Mouse (Mus musculus): ENCODE data around the gene Tgfbr3.

The Tgfbr3 gene

GRCm38 (mm10) chr5:107176796-107177195 lies 112.6 kb downstream of the Tgfbr3 start:
- DNase-seq (ENCODE audit: low spot score in 2 of 2) = no peak

- no peak for DNase-seq (ENCODE audit: low spot score in 2 of 2)
Observed at GRCm38 (mm10) chr5:107176196-107176595, 113.2 kb downstream of the Tgfbr3 start.

GRCm38 (mm10) chr5:107174188-107174587 lies 115.2 kb downstream of the Tgfbr3 start:
- DNase-seq (ENCODE audit: low spot score in 2 of 2) = no peak

GRCm38 (mm10) chr5:107173483-107173882 lies 115.9 kb downstream of the Tgfbr3 start:
- DNase-seq (ENCODE audit: low spot score in 2 of 2) = no peak

GRCm38 (mm10) chr5:107171861-107172260 lies 117.6 kb downstream of the Tgfbr3 start:
- DNase-seq (ENCODE audit: low spot score in 2 of 2) = no peak

- DNase-seq (ENCODE audit: low spot score in 2 of 2) = no peak
Observed at GRCm38 (mm10) chr5:107169796-107170195, 119.6 kb downstream of the Tgfbr3 start.

GRCm38 (mm10) chr5:107167872-107168300 lies 121.5 kb downstream of the Tgfbr3 start:
- peak; percentile 56 to 74 for DNase-seq (ENCODE audit: low spot score in 2 of 2)

GRCm38 (mm10) chr5:107167373-107167772 lies 122.1 kb downstream of the Tgfbr3 start:
- peak; percentile 9 to 25 for DNase-seq (ENCODE audit: low spot score in 2 of 2)

- no peak for DNase-seq (ENCODE audit: low spot score in 2 of 2)
Observed at GRCm38 (mm10) chr5:107166659-107167370, 122.6 kb downstream of the Tgfbr3 start.

GRCm38 (mm10) chr5:107165734-107166133 lies 123.7 kb downstream of the Tgfbr3 start:
- DNase-seq (ENCODE audit: low spot score in 2 of 2) = no peak

- DNase-seq (ENCODE audit: low spot score in 2 of 2) = no peak
Observed at GRCm38 (mm10) chr5:107165271-107165670, 124.2 kb downstream of the Tgfbr3 start.

- DNase-seq (ENCODE audit: low spot score in 2 of 2) = no peak
Observed at GRCm38 (mm10) chr5:107164856-107165255, 124.6 kb downstream of the Tgfbr3 start.

- DNase-seq (ENCODE audit: low spot score in 2 of 2) = no peak
Observed at GRCm38 (mm10) chr5:107164146-107164545, 125.3 kb downstream of the Tgfbr3 start.

- no peak for DNase-seq (ENCODE audit: low spot score in 2 of 2)
Observed at GRCm38 (mm10) chr5:107163336-107163735, 126.1 kb downstream of the Tgfbr3 start.

- no peak for DNase-seq (ENCODE audit: low spot score in 2 of 2)
Observed at GRCm38 (mm10) chr5:107162812-107163211, 126.6 kb downstream of the Tgfbr3 start.

GRCm38 (mm10) chr5:107162319-107162718 lies 127.1 kb downstream of the Tgfbr3 start:
- no peak for DNase-seq (ENCODE audit: low spot score in 2 of 2)

GRCm38 (mm10) chr5:107159914-107160890 lies 129.2 kb downstream of the Tgfbr3 start:
- DNase-seq (ENCODE audit: low spot score in 2 of 2) = no peak

- DNase-seq (ENCODE audit: low spot score in 2 of 2) = no peak
Observed at GRCm38 (mm10) chr5:107158531-107159178, 130.8 kb downstream of the Tgfbr3 start.

- no peak for DNase-seq (ENCODE audit: low spot score in 2 of 2)
Observed at GRCm38 (mm10) chr5:107157384-107157783, 132.0 kb downstream of the Tgfbr3 start.

GRCm38 (mm10) chr5:107156096-107156495 lies 133.3 kb downstream of the Tgfbr3 start:
- DNase-seq (ENCODE audit: low spot score in 2 of 2) = no peak

GRCm38 (mm10) chr5:107152989-107153388 lies 136.4 kb downstream of the Tgfbr3 start:
- DNase-seq (ENCODE audit: low spot score in 2 of 2) = no peak

- no peak for DNase-seq (ENCODE audit: low spot score in 2 of 2)
Observed at GRCm38 (mm10) chr5:107151320-107151719, 138.1 kb downstream of the Tgfbr3 start.

All from frontal cortex, postnatal 36 days (tissue).